Mouse (Mus musculus) brain, embryonic 14.5 days (tissue): ENCODE results near the gene Islr2.

ENCODE experiments used
- CTCF ChIP-seq: fragments of 200-500 bp; IDR thresholded peaks from 2 replicates; pipeline ENCODE4 v1.5.1; 2012; ENCODE audit warnings: inconsistent platforms, mild to moderate bottlenecking, moderate library complexity, borderline replicate concordance; ENCODE audit not compliant: insufficient read depth, insufficient read length; ENCODE audit errors: extremely low read depth
- POLR2A ChIP-seq: fragments of 200-500 bp; IDR thresholded peaks from 2 replicates; pipeline ENCODE4 v1.6.1; 2012; ENCODE audit warnings: mild to moderate bottlenecking, inconsistent platforms, borderline replicate concordance; ENCODE audit not compliant: poor library complexity, insufficient read depth, insufficient read length, severe bottlenecking; ENCODE audit errors: extremely low read depth

- TF ChIP-seq CTCF (no peak), POLR2A (no peak)
Observed at GRCm38 (mm10) chr9:58206013-58206412, 1.9 kb upstream of the Islr2 start.
